Mouse (Mus musculus) kidney, embryonic 14.5 days (tissue): ENCODE results near the gene Sco2. TPM values are rescaled to one million over a fixed set of nuclear protein-coding genes. Genes with fewer than 3 reads are reported as not detected.

Experiments used
- ATAC-seq: fragments of 200-750 bp; cut with Nextera tagmentation; 2 replicates; pipeline ENCODE4 v1.8.0; 2017; ENCODE audit warnings: moderate number of reproducible peaks, mild to moderate bottlenecking, moderate TSS enrichment, moderate library complexity; ENCODE audit not compliant: low FRiP score, low TSS enrichment
- H3K27ac ChIP-seq: fragments of 300-500 bp; sonication (generic); 2 replicates; pipeline ENCODE4 v1.5.1; 2014; ENCODE audit warnings: low read depth, mild to moderate bottlenecking, low read length, moderate library complexity, mixed read lengths
- H3K27me3 ChIP-seq: fragments of 300-500 bp; sonication (generic); 2 replicates; pipeline ENCODE4 v1.6.1; 2014; ENCODE audit warnings: mild to moderate bottlenecking, low read length; ENCODE audit not compliant: control insufficient read depth, insufficient read depth
- H3K36me3 ChIP-seq: fragments of 300-500 bp; sonication (generic); 2 replicates; pipeline ENCODE4 v1.6.1; 2014; ENCODE audit warnings: low read length, mixed read lengths; ENCODE audit not compliant: control insufficient read depth, insufficient read depth
- H3K4me1 ChIP-seq: fragments of 300-500 bp; sonication (generic); 2 replicates; pipeline ENCODE4 v1.6.1; 2014; ENCODE audit warnings: low read length, mixed read lengths; ENCODE audit not compliant: control insufficient read depth, insufficient read depth
- H3K4me2 ChIP-seq: fragments of 300-500 bp; sonication (generic); replicated peaks from 2 replicates; pipeline ENCODE4 v1.6.1; 2014; ENCODE audit warnings: low read depth, mild to moderate bottlenecking, low read length
- H3K4me3 ChIP-seq: fragments of 300-500 bp; sonication (generic); 2 replicates; pipeline ENCODE4 v1.5.1; 2014; ENCODE audit warnings: mild to moderate bottlenecking, low read length
- H3K9ac ChIP-seq: fragments of 300-500 bp; sonication (generic); 2 replicates; pipeline ENCODE4 v1.6.1; 2014; ENCODE audit warnings: low read depth, mild to moderate bottlenecking, low read length, moderate library complexity
- H3K9me3 ChIP-seq: fragments of 300-500 bp; sonication (generic); 2 replicates; pipeline ENCODE4 v1.6.1; 2016; ENCODE audit warnings: low read length; ENCODE audit not compliant: control insufficient read depth
- whole genome bisulfite sequencing: fragments of 180-500 bp; shearing (Covaris S2); extraction: QIAGEN DNeasy Blood & Tissue Kit; methylation state at CpG from one replicate; pipeline ENCODE4 v1.1.7; 2014; 5-methylcytosine and 5-hydroxymethylcytosine counted together
- polyA plus RNA-seq: library from polyadenylated mRNA; unstranded; fragments of >200 nt; fragmentation: Nextera tagmentation; extraction: Ambion mirVana; gene quantifications from 2 replicates; pipeline ENCODE4 v1.2.1, GENCODE M21; 2014

The Sco2 gene
- polyA plus RNA-seq, 1 experiment from 2014 or later, result 11.4 TPM

DNA sequence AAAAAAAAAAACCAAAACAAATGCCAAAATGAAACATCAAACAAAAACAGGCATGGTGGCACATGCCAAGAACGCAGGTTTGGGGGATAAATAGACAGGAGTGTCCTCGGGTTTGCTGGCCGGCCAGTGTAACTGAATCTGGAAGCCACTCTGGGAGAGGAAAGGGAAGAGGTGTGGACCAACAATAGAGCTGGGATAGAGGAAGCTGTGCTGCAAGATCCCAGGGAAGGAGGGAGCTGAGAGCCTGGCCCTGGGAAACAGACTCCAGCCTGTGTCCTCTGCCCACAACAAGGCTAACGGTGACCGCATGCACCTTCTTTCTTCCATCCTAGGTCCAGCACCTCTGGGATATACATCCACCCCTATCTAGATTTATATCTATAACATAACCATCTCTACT is 23.2 kb downstream of the Sco2 start:
- Histone ChIP-seq H3K9me3 (no peaks in the 10 kb centered on the region), H3K4me3 (no peak overlapping the region), H3K9ac (no peak overlapping the region), H3K36me3 (peaks cover 36% of the 10 kb centered on the region), H3K27me3 (no peaks in the 10 kb centered on the region), H3K27ac (no peak overlapping the region), H3K4me1 (peaks cover 5% of the 10 kb centered on the region; the same call in 1 of the 2 replicates), H3K4me2 (no peak overlapping the region)
- 74% methylated on average over 5 of the region's 5 CpGs for WGBS
- no peak for ATAC-seq

DNA sequence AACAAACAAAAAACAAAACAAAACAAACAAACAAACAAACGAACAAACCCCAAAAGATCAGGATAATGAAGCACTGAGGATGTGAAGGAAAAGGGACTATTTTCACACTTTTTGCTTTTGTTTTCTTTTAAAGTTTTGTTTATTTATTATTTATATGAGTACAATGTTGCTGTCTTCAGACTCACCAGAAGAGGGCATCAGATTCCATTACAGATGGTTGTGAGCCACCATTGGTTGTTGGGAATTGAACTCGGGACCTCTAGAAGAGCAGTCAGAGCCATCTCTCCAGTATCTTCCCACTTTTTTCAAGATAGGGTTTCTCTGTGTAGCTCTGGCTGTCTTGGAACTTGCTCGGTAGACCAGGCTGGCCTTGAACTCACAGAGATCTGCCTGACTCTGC is 30.3 kb downstream of the Sco2 start:
- Histone ChIP-seq H3K27me3 (no peaks in the 10 kb centered on the region), H3K4me3 (no peak overlapping the region), H3K9ac (no peak overlapping the region), H3K4me1 (no peaks in the 10 kb centered on the region), H3K9me3 (no peaks in the 10 kb centered on the region), H3K4me2 (no peak overlapping the region), H3K27ac (no peak overlapping the region), H3K36me3 (no peaks in the 10 kb centered on the region)
- no peak for ATAC-seq
- WGBS, result 86% methylated on average over 3 of the region's 3 CpGs

DNA sequence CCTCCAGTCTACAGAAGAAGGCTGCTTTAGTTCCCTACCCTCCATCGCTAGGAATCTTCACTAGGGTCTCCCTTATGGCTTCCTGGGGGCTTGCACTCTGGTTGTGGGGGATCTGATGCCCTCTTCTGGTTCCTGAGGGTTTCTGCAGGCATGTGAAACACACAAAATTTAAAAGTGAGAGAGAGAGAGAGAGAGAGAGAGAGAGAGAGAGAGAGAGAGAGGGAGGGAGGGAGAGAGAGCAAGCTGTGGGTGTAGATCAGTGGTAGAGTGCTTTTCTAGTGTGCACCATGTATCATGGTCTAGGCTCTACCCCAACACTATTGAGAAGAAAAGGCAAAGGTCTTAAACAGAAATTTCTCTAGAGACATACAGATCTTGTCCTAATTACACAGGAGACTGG is 32.0 kb downstream of the Sco2 start:
- ATAC-seq, result no peak
- no peaks in the 10 kb centered on the region for H3K36me3 ChIP-seq
- WGBS, result 44% methylated on average over 1 of the region's 1 CpGs
- H3K9ac ChIP-seq, result no peak overlapping the region
- H3K4me1 ChIP-seq, result no peaks in the 10 kb centered on the region
- no peak overlapping the region for H3K4me2 ChIP-seq
- no peaks in the 10 kb centered on the region for H3K27me3 ChIP-seq
- H3K27ac ChIP-seq, result no peak overlapping the region
- H3K4me3 ChIP-seq, result no peak overlapping the region
- H3K9me3 ChIP-seq, result no peaks in the 10 kb centered on the region

DNA sequence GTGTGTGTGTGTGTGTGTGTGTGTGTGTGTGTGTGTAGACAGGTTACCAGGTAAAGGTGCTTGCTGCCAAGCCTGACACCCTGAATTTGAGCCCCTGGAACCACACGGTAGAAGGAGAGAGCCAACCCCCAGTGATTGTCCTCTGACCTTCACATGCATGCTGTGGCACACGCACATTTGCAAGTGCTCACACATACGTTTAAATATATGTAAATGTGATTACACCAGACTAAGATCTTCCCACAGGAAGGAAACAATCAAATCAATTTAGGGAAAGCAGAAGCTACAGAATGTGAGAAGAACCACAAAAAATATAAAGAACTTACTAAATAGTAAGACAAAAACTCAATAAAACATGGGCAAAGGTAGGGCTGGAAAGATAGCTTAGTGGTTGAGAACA is 33.5 kb downstream of the Sco2 start:
- 84% methylated on average over 3 of the region's 3 CpGs for WGBS
- H3K4me2 ChIP-seq, result no peak overlapping the region

DNA sequence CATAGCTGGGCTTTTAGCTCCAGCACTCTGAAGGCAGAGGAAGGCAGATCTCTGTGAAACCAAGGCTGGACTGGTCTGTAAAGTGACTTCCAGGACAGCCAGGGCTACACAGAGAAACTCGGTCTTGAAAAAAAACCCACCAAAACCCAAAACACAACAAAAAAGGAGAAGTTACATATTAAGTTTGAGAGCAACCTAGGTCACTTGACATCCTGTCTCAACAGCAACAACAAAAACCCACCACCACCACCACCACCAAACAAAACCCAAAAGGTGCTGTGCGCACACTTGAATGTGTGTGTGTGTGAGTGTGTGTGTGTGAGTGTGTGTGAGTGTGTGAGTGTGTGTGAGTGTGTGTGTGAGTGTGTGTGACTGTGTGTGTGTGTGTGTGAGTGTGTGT is 34.0 kb downstream of the Sco2 start:
- H3K9ac ChIP-seq, result no peak overlapping the region
- no peak for ATAC-seq
- no peak overlapping the region for H3K27ac ChIP-seq
- no peak overlapping the region for H3K4me3 ChIP-seq
- no peaks in the 10 kb centered on the region for H3K9me3 ChIP-seq
- no peaks in the 10 kb centered on the region for H3K4me1 ChIP-seq
- H3K27me3 ChIP-seq, result no peaks in the 10 kb centered on the region
- 92% methylated on average over 2 of the region's 2 CpGs for WGBS
- no peak overlapping the region for H3K4me2 ChIP-seq
- no peaks in the 10 kb centered on the region for H3K36me3 ChIP-seq

More for the DNA sequence above, 33.5 kb downstream of the Sco2 start:
- Histone ChIP-seq H3K9ac (no peak overlapping the region), H3K27me3 (no peaks in the 10 kb centered on the region), H3K27ac (no peak overlapping the region), H3K4me1 (no peaks in the 10 kb centered on the region), H3K9me3 (no peaks in the 10 kb centered on the region), H3K4me3 (no peak overlapping the region), H3K36me3 (no peaks in the 10 kb centered on the region)
- no peak for ATAC-seq

DNA sequence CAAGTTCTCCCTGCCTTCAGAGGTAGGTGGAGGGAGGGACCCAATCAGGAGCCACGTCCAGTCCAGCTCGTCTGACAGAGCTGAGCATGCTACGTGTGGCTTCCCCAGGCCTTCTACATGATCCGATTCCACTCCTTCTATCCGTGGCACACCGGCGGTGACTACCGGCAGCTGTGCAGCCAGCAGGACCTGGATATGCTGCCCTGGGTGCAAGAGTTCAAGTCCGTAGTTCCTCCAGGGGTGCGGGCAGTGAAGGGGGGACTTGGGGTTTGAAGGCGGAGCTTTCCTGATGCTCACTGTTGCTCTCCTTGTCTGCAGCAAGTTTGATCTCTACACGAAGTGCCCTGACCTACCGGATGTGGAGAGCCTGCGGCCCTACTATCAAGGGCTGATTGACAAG is 37.2 kb downstream of the Sco2 start:
- no peak overlapping the region for H3K9ac ChIP-seq
- H3K4me2 ChIP-seq, result no peak overlapping the region
- H3K36me3 ChIP-seq, result no peaks in the 10 kb centered on the region
- H3K9me3 ChIP-seq, result no peaks in the 10 kb centered on the region
- no peaks in the 10 kb centered on the region for H3K27me3 ChIP-seq
- H3K27ac ChIP-seq, result no peak overlapping the region
- no peaks in the 10 kb centered on the region for H3K4me1 ChIP-seq
- WGBS, result 89% methylated on average over 14 of the region's 14 CpGs
- no peak for ATAC-seq
- no peak overlapping the region for H3K4me3 ChIP-seq

DNA sequence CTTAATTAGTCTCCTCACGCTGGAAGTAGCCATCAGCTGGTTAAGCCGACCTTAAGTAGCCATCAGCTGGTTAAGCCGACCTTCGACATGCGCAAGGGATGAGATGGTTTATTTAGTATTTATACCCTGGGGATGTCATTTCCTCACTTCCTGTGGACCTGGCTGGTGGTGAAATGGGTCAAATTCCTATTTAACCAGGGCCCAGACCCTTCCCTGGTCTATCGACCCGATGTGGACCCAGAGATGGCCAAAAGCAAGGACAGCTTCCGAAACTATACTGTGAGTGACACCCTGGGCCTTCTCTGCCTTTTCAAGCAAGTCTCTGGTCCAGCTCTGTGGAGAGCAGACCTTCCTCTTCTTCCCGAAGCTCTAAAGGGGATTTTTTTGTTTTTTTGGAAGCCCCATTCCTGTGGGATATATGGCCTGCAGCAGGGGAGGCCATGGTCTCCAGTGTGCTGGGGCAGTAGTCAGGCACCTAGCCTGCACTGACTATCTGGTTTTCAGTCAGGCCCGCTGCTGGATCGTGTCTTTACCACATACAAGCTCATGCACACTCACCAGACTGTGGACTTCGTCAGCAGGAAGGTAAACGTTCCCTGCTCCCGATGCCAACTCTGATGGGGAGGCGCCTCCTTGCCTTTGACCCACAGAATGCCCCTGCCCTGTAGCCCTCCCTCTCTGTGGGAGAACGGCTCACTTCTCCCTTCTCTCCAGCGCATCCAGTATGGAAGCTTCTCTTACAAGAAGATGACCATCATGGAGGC is 38.7 kb downstream of the Sco2 start:
- 82% methylated on average over 17 of the region's 17 CpGs for WGBS
- no peaks in the 10 kb centered on the region for H3K9me3 ChIP-seq
- H3K27me3 ChIP-seq, result no peaks in the 10 kb centered on the region
- H3K27ac ChIP-seq, result no peak overlapping the region
- ATAC-seq, result no peak
- no peak overlapping the region for H3K4me3 ChIP-seq
- H3K9ac ChIP-seq, result no peak overlapping the region
- no peaks in the 10 kb centered on the region for H3K36me3 ChIP-seq
- no peak overlapping the region for H3K4me2 ChIP-seq
- no peaks in the 10 kb centered on the region for H3K4me1 ChIP-seq

DNA sequence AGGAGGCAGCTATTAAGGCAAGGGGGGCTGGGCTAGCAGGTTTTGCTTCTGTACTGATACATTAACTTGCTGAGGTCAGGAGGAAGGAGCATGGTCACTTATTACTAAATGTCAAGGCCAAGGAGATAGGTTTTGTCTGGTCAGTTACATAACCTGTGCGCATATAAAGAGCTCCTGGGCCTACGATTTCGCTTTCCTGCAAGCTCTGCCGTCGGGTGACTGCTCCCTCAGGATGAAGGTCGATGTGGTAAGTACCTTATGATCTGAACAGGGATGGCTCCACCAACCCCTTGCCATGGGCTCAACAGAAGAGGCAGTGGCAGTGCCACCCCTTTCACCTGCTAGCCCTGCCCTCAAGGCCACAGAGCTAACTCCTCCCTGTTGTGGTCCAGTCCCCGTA is 39.4 kb downstream of the Sco2 start, which contains the start of gene Miox:
Gene Miox (plus strand): TSS at position 128 of the 400 bp plus-strand sequence.
- ATAC-seq, result no peak
- Histone ChIP-seq H3K9me3 (no peaks in the 10 kb centered on the region), H3K4me2 (no peak within 1 kb of the TSS), H3K27ac (no peak within 1 kb of the TSS), H3K36me3 (no peaks in the 10 kb centered on the region), H3K4me1 (no peaks in the 10 kb centered on the region), H3K4me3 (no peak within 1 kb of the TSS), H3K9ac (no peak within 1 kb of the TSS), H3K27me3 (no peaks in the 10 kb centered on the region)
- 83% methylated on average over 7 of the region's 7 CpGs for WGBS

DNA sequence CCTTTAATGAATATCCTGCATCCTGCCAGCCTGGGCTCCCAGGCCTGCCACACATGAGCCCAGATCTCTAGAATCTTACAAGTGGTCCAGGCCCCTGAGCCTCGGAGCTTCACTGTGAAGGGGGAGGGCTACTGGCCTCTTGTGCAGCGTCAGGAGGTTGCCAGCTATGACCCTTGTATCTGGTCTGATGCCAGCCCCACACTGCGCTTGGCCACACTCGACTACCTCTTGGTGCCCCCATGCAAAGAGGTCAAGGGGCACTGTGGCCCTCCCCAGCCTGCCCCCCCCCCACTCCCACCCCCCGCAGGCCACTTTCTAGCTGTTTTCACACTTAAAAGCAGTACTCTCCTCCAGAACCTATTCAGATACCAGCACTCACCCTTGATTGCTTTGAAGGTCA is 47.2 kb downstream of the Sco2 start:
- Histone ChIP-seq H3K4me2 (no peak overlapping the region), H3K9ac (no peak overlapping the region), H3K4me1 (peaks cover 6% of the 10 kb centered on the region; the same call in 1 of the 2 replicates), H3K27ac (no peak overlapping the region), H3K4me3 (no peak overlapping the region), H3K36me3 (no peaks in the 10 kb centered on the region), H3K27me3 (0 out of 2 replicates have a peak, but pooled peaks cover 7% of the 10 kb centered on the region), H3K9me3 (no peaks in the 10 kb centered on the region)
- 53% methylated on average over 5 of the region's 5 CpGs for WGBS
- ATAC-seq, result no peak
